Mouse (Mus musculus) heart, adult 9 months (tissue): ENCODE data around the gene Ak4.
"Not testable (repeated sequence)": the region's sequence is repeated elsewhere in the genome, so short reads cannot be mapped to it uniquely, and the experiment has no call there.

Experiments used
- DNase-seq, 2 experiments: peaks; one replicate each; pipeline ENCODE4 v3.0.0; 2022; ENCODE audit warnings: low spot score in 2 of 2

The Ak4 gene

GRCm38 (mm10) chr4:101419151-101419910, at the start of gene Ak4:
TSS of gene Ak4 (plus strand) at chr4:101419277.
- DNase-seq = peak; percentile 41 to 45

- no peak for DNase-seq
These were observed 49.3 kb upstream of the Ak4 start for GRCm38 (mm10) chr4:101369738-101370275.

GRCm38 (mm10) chr4:101372283-101372682, 46.8 kb upstream of the Ak4 start:
- DNase-seq = no peak

- no peak for DNase-seq
These were observed 46.3 kb upstream of the Ak4 start for GRCm38 (mm10) chr4:101372751-101373150.

GRCm38 (mm10) chr4:101374104-101374503, 45.0 kb upstream of the Ak4 start:
- no peak for DNase-seq

- DNase-seq = no peak
These were observed 42.2 kb upstream of the Ak4 start for GRCm38 (mm10) chr4:101376835-101377234.

GRCm38 (mm10) chr4:101378241-101378640, 40.8 kb upstream of the Ak4 start:
- DNase-seq = no peak

- no peak for DNase-seq
These were observed 40.3 kb upstream of the Ak4 start for GRCm38 (mm10) chr4:101378778-101379177.

- no peak for DNase-seq
These were observed 34.1 kb upstream of the Ak4 start for GRCm38 (mm10) chr4:101385002-101385401.

GRCm38 (mm10) chr4:101388246-101388645, 30.8 kb upstream of the Ak4 start:
- no peak for DNase-seq

- not testable (repeated sequence) for DNase-seq
These were observed 30.4 kb upstream of the Ak4 start for GRCm38 (mm10) chr4:101388656-101389055.

GRCm38 (mm10) chr4:101392229-101392628, 26.8 kb upstream of the Ak4 start:
- no peak for DNase-seq

GRCm38 (mm10) chr4:101393292-101393711, 25.8 kb upstream of the Ak4 start:
- no peak for DNase-seq

- no peak for DNase-seq
These were observed 24.0 kb upstream of the Ak4 start for GRCm38 (mm10) chr4:101395021-101395533.

GRCm38 (mm10) chr4:101400025-101400594, 19.0 kb upstream of the Ak4 start:
- DNase-seq = no peak

GRCm38 (mm10) chr4:101401945-101402344, 17.1 kb upstream of the Ak4 start:
- DNase-seq = no peak

- DNase-seq = no peak
These were observed 14.2 kb upstream of the Ak4 start for GRCm38 (mm10) chr4:101404863-101405262.

GRCm38 (mm10) chr4:101406411-101407196, 12.5 kb upstream of the Ak4 start:
- no peak for DNase-seq

GRCm38 (mm10) chr4:101416966-101417365, 2.1 kb upstream of the Ak4 start:
- peak in 1 of 2 experiments; percentile 17 for DNase-seq

- no peak for DNase-seq
These were observed 1.1 kb downstream of the Ak4 start for GRCm38 (mm10) chr4:101419911-101420880.

- no peak for DNase-seq
These were observed 3.9 kb downstream of the Ak4 start for GRCm38 (mm10) chr4:101422996-101423395.
